Mouse (Mus musculus): Measurements from ENCODE around the gene Efna2. TPM values are rescaled to one million over a fixed set of nuclear protein-coding genes. Genes with fewer than 3 reads are reported as not detected.

Gene Efna2
- polyA plus RNA-seq, 1 experiment from 2014 or later: 10.5 TPM

DNA sequence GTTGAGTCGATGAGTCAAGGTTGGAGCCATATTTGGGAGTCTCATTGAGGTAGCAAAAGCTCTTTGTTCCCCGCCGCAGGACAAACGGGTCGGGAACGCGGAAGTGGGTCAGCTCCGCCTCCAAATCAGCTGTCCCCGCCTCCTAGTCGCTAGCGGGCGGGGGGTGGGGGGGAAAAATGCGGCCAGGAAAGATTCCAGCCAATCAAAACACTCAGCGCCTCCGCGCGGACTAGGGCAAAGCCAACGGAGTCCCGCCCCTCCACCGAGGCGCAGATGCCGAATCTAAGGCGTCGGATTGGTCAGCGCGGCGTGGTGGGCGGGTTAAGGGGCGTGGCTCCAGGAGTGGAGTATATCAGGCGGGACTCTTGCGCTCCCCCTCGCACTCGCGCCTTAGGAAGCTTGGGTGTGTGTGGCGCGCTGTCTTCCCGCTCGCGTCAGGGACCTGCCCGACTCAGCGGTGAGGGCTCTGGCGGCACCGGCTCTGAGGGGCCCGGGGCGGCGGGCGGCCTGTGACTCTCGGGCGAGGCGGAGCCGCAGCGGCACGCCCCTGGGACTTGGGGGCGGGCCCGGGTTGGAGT is 11.7 kb upstream of the Efna2 start:
- Histone ChIP-seq H3K9me3 (replicated peaks; ENCODE audit: low read length) (no peaks in the 10 kb centered on the region), H3K4me2 (ENCODE audit: low read length) (peak overlapping the region; percentile 70), H3K27me3 (ENCODE audit: insufficient read depth, low read length) (no peaks in the 10 kb centered on the region), H3K4me3 (replicated peaks; ENCODE audit: low read depth, low read length) (peak overlapping the region; percentile 96), H3K27ac (peak overlapping the region; percentile 100), H3K9ac (ENCODE audit: low read depth, low read length) (peak overlapping the region; percentile 100), H3K36me3 (ENCODE audit: insufficient read depth, low read length) (peaks cover 29% of the 10 kb centered on the region), H3K4me1 (replicated peaks; ENCODE audit: insufficient read depth, low read length) (peaks cover 42% of the 10 kb centered on the region)
- DNase-seq (ENCODE audit: low spot score) (peak; percentile 99), ATAC-seq (replicated peaks; ENCODE audit: low FRiP score, low read depth) (peak; percentile 86)
- no peak for TF ChIP-seq CTCF (IDR thresholded peaks at IDR 0.05; ENCODE audit: low read depth)
- under 1% methylated on average over 55 of the region's 55 CpGs for WGBS

GRCm38 (mm10) chr10:80168038-80168661 is 11.1 kb upstream of the Efna2 start:
- peak overlapping the region; percentile 100 for H3K9ac ChIP-seq (ENCODE audit: low read depth, low read length)
- WGBS: under 1% methylated on average over 48 of the region's 48 CpGs
- TF ChIP-seq CTCF (IDR thresholded peaks at IDR 0.05; ENCODE audit: low read depth): no peak
- peak; percentile 37 for ATAC-seq (replicated peaks; ENCODE audit: low FRiP score, low read depth)
- peak overlapping the region; percentile 100 for H3K27ac ChIP-seq
- peaks cover 29% of the 10 kb centered on the region for H3K36me3 ChIP-seq (ENCODE audit: insufficient read depth, low read length)
- peak overlapping the region; percentile 96 for H3K4me3 ChIP-seq (replicated peaks; ENCODE audit: low read depth, low read length)
- peak overlapping the region; percentile 70 for H3K4me2 ChIP-seq (ENCODE audit: low read length)
- no peaks in the 10 kb centered on the region for H3K27me3 ChIP-seq (ENCODE audit: insufficient read depth, low read length)
- peak; percentile 95 for DNase-seq (ENCODE audit: low spot score)
- H3K4me1 ChIP-seq (replicated peaks; ENCODE audit: insufficient read depth, low read length): peaks cover 38% of the 10 kb centered on the region
- no peaks in the 10 kb centered on the region for H3K9me3 ChIP-seq (replicated peaks; ENCODE audit: low read length)

DNA sequence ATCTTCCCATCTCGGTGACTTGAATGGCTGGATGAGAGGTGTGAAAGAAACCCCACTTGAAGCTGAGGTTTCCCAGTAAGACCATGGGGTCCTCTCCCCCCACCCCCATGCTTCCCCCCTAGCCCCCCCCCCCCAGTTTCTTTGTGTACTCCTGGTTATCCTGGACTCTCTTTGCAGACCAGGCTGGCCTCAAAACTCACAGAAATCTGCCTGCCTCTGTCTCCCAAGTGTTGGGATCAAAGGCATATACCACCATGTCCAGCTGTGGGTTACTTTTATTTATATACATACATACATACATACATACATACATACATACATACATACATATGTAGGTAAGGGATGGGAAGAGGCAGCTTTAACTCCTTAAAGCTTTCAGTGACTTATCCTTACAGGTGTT is 10.2 kb upstream of the Efna2 start:
- WGBS: 41% methylated on average over 1 of the region's 1 CpGs
- Histone ChIP-seq H3K9ac (ENCODE audit: low read depth, low read length) (peak overlapping the region; percentile 100; the same call in 1 of the 2 replicates), H3K27ac (no peak overlapping the region), H3K4me3 (replicated peaks; ENCODE audit: low read depth, low read length) (peak overlapping the region; percentile 96), H3K4me2 (ENCODE audit: low read length) (peak overlapping the region; percentile 70), H3K9me3 (replicated peaks; ENCODE audit: low read length) (no peaks in the 10 kb centered on the region), H3K27me3 (ENCODE audit: insufficient read depth, low read length) (no peaks in the 10 kb centered on the region), H3K36me3 (ENCODE audit: insufficient read depth, low read length) (peaks cover 29% of the 10 kb centered on the region), H3K4me1 (replicated peaks; ENCODE audit: insufficient read depth, low read length) (peaks cover 32% of the 10 kb centered on the region)
- DNase-seq (ENCODE audit: low spot score) (no peak), ATAC-seq (replicated peaks; ENCODE audit: low FRiP score, low read depth) (no peak)
- TF ChIP-seq CTCF (IDR thresholded peaks at IDR 0.05; ENCODE audit: low read depth): no peak

GRCm38 (mm10) chr10:80169651-80170050 is 9.6 kb upstream of the Efna2 start:
- Histone ChIP-seq H3K9me3 (replicated peaks; ENCODE audit: low read length) (no peaks in the 10 kb centered on the region), H3K4me1 (replicated peaks; ENCODE audit: insufficient read depth, low read length) (peaks cover 27% of the 10 kb centered on the region), H3K4me3 (replicated peaks; ENCODE audit: low read depth, low read length) (no peak overlapping the region), H3K4me2 (ENCODE audit: low read length) (peak overlapping the region; percentile 70; the same call in 1 of the 2 replicates), H3K27me3 (ENCODE audit: insufficient read depth, low read length) (no peaks in the 10 kb centered on the region), H3K36me3 (ENCODE audit: insufficient read depth, low read length) (peaks cover 29% of the 10 kb centered on the region), H3K9ac (ENCODE audit: low read depth, low read length) (no peak overlapping the region), H3K27ac (no peak overlapping the region)
- DNase-seq (ENCODE audit: low spot score) (no peak), ATAC-seq (replicated peaks; ENCODE audit: low FRiP score, low read depth) (no peak)
- WGBS: 74% methylated on average over 7 of the region's 7 CpGs
- TF ChIP-seq CTCF (IDR thresholded peaks at IDR 0.05; ENCODE audit: low read depth): no peak

GRCm38 (mm10) chr10:80170052-80170451 is 9.2 kb upstream of the Efna2 start:
- 95% methylated on average over 16 of the region's 16 CpGs for WGBS

DNA sequence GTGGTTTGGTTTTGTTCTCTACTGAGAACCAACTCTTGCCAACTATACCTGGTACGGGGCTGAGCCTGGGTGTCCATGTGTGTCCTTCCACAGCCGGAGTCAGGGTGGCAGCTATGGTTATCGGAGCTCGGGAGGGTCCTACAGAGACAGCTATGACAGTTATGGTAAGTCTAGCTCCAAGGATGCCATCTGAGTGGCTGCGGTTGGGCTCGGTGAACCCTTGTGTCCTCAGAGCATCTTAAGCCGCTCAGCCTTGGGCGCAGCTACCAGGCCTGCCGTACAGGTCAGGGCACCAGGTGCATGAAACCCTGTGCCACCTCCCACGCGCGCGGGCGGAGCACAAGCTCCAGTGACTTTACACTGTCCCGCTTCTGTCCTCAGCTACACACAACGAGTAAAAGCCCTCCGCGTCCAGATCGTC is 8.7 kb upstream of the Efna2 start:
- Histone ChIP-seq H3K4me3 (replicated peaks; ENCODE audit: low read depth, low read length) (no peak overlapping the region), H3K9me3 (replicated peaks; ENCODE audit: low read length) (no peaks in the 10 kb centered on the region), H3K36me3 (ENCODE audit: insufficient read depth, low read length) (peaks cover 29% of the 10 kb centered on the region), H3K27ac (no peak overlapping the region), H3K4me1 (replicated peaks; ENCODE audit: insufficient read depth, low read length) (peaks cover 24% of the 10 kb centered on the region), H3K4me2 (ENCODE audit: low read length) (no peak overlapping the region), H3K27me3 (ENCODE audit: insufficient read depth, low read length) (no peaks in the 10 kb centered on the region), H3K9ac (ENCODE audit: low read depth, low read length) (peak overlapping the region; percentile 8; the same call in 1 of the 2 replicates)
- TF ChIP-seq CTCF (IDR thresholded peaks at IDR 0.05; ENCODE audit: low read depth): no peak
- ATAC-seq (replicated peaks; ENCODE audit: low FRiP score, low read depth) (no peak), DNase-seq (ENCODE audit: low spot score) (no peak)
- 71% methylated on average over 19 of the region's 19 CpGs for WGBS

More at GRCm38 (mm10) chr10:80170052-80170451, 9.2 kb upstream of the Efna2 start:
- Histone ChIP-seq H3K27me3 (ENCODE audit: insufficient read depth, low read length) (no peaks in the 10 kb centered on the region), H3K4me1 (replicated peaks; ENCODE audit: insufficient read depth, low read length) (peaks cover 24% of the 10 kb centered on the region), H3K36me3 (ENCODE audit: insufficient read depth, low read length) (peaks cover 29% of the 10 kb centered on the region), H3K9me3 (replicated peaks; ENCODE audit: low read length) (no peaks in the 10 kb centered on the region), H3K27ac (no peak overlapping the region), H3K4me3 (replicated peaks; ENCODE audit: low read depth, low read length) (no peak overlapping the region), H3K4me2 (ENCODE audit: low read length) (no peak overlapping the region), H3K9ac (ENCODE audit: low read depth, low read length) (peak overlapping the region; percentile 8; the same call in 1 of the 2 replicates)
- DNase-seq (ENCODE audit: low spot score): no peak
- ATAC-seq (replicated peaks; ENCODE audit: low FRiP score, low read depth): no peak
- TF ChIP-seq CTCF (IDR thresholded peaks at IDR 0.05; ENCODE audit: low read depth): no peak
